Mouse (Mus musculus): Measurements from ENCODE around the gene Heyl. TPM values are rescaled to one million over a fixed set of nuclear protein-coding genes. Genes with fewer than 3 reads are reported as not detected.

Gene Heyl
- polyA plus RNA-seq (2015; fragmentation: Nextera tagmentation; extraction: Ambion mirVana): 5.5 and 6.6 TPM in 2 replicates

- Histone ChIP-seq H3K27me3 (peaks cover 52% of the 10 kb centered on the region), H3K9me3 (no peaks in the 10 kb centered on the region), H3K36me3 (no peaks in the 10 kb centered on the region), H3K4me3 (replicated peaks) (peak within 1 kb of the TSS; percentile 40), H3K4me2 (replicated peaks) (peak within 1 kb of the TSS; percentile 68), H3K9ac (replicated peaks) (peak within 1 kb of the TSS; percentile 55; the same call in 1 of the 2 replicates), H3K27ac (no peak within 1 kb of the TSS), H3K4me1 (replicated peaks) (peaks cover 7% of the 10 kb centered on the region)
- ATAC-seq: peak; percentile 63
- 3% methylated on average over 52 of the region's 52 CpGs for WGBS
Measured at GRCm38 (mm10) chr4:123233492-123234084, at the start of gene Heyl. TSS of gene Heyl (plus strand) at chr4:123233556.

DNA sequence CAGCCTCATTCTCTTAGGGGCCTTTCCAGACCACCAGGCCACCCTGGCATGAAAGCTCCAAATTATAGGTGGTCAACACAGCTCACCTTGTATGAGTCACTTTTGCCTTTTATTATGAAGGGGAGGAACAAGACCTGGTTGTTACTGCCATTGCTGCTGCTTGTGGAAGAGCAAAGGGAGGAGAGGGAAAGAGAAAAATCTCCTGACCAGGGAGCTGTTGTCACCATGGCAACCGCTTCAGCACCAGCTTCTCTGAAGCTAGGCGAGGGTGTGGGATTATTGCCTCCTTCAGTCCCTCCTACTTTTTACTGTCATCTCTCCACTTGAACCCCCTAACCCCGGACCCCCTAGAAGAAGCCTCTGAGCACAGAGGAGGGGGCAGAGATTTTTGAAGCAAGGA is 48.5 kb upstream of the Heyl start:
- Histone ChIP-seq H3K4me2 (replicated peaks) (peak overlapping the region; percentile 62), H3K27me3 (peaks cover 69% of the 10 kb centered on the region)
- 28% methylated on average over 3 of the region's 3 CpGs for WGBS

GRCm38 (mm10) chr4:123192336-123192735 is 41.0 kb upstream of the Heyl start:
- no peak overlapping the region for H3K9ac ChIP-seq (replicated peaks)
- no peaks in the 10 kb centered on the region for H3K4me1 ChIP-seq (replicated peaks)
- peaks cover 35% of the 10 kb centered on the region for H3K27me3 ChIP-seq
- no peaks in the 10 kb centered on the region for H3K9me3 ChIP-seq
- no peak for ATAC-seq
- H3K27ac ChIP-seq: no peak overlapping the region
- H3K36me3 ChIP-seq: no peaks in the 10 kb centered on the region
- 91% methylated on average over 11 of the region's 11 CpGs for whole genome bisulfite sequencing
- no peak overlapping the region for H3K4me2 ChIP-seq (replicated peaks)
- H3K4me3 ChIP-seq (replicated peaks): no peak overlapping the region

More for the DNA sequence above, 48.5 kb upstream of the Heyl start:
- ATAC-seq: no peak
- Histone ChIP-seq H3K9ac (replicated peaks) (no peak overlapping the region), H3K4me1 (replicated peaks) (peaks cover 33% of the 10 kb centered on the region), H3K9me3 (no peaks in the 10 kb centered on the region), H3K4me3 (replicated peaks) (peak overlapping the region; percentile 47; the same call in 1 of the 2 replicates), H3K36me3 (no peaks in the 10 kb centered on the region), H3K27ac (no peak overlapping the region)

GRCm38 (mm10) chr4:123193791-123194190 is 39.6 kb upstream of the Heyl start:
- Histone ChIP-seq H3K27ac (no peak overlapping the region), H3K4me2 (replicated peaks) (no peak overlapping the region), H3K4me3 (replicated peaks) (no peak overlapping the region), H3K27me3 (peaks cover 45% of the 10 kb centered on the region), H3K4me1 (replicated peaks) (no peaks in the 10 kb centered on the region), H3K36me3 (no peaks in the 10 kb centered on the region), H3K9ac (replicated peaks) (no peak overlapping the region), H3K9me3 (no peaks in the 10 kb centered on the region)
- no peak for ATAC-seq
- WGBS: 89% methylated on average over 11 of the region's 11 CpGs

DNA sequence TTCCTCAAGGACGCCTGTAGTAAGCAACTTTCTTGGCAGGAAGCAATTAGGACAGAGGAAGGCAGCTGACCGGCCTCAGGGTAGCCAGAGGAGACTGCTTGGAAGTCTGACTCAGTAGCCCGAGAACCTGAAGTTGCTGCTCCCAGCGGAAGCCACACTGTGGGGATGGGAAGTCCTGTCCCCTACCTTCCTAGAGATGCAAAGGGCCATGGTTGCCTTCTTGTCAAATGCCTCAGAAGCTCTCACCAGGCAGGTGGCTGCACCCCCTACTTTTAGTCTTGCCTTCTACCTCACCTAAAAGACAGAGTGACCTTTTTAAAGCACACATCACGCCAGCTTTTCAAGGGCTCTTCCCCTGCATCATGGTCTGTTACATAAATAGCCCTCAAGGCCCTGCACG is 36.7 kb upstream of the Heyl start:
- no peak for ATAC-seq
- H3K9me3 ChIP-seq: no peaks in the 10 kb centered on the region
- H3K36me3 ChIP-seq: no peaks in the 10 kb centered on the region
- no peak overlapping the region for H3K4me2 ChIP-seq (replicated peaks)
- 76% methylated on average over 6 of the region's 6 CpGs for WGBS
- H3K4me3 ChIP-seq (replicated peaks): no peak overlapping the region
- H3K9ac ChIP-seq (replicated peaks): no peak overlapping the region
- peaks cover 10% of the 10 kb centered on the region for H3K4me1 ChIP-seq (replicated peaks)
- H3K27me3 ChIP-seq: peaks cover 59% of the 10 kb centered on the region
- H3K27ac ChIP-seq: no peak overlapping the region

DNA sequence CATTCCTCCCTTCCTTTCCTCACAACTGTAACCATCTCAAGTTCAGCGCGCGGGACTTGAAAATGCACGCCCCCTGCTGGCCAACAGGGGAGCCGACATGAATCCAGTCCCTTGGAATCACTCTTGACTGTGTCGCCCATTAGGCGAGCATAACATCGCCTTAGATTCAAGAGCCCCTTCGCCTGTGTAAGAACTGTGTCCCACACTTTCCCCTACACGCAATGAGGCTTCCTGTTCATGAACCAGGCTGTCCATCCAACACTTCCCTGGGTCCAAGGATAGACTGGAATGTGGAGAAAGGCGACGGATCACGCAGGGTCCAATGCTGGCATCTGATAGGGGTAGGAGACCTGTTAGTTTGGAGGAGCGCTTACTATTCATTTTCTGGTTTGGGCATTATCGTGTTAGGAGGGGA is 32.6 kb upstream of the Heyl start:
- H3K4me2 ChIP-seq (replicated peaks): peak overlapping the region; percentile 79
- peaks cover 15% of the 10 kb centered on the region for H3K4me1 ChIP-seq (replicated peaks)

GRCm38 (mm10) chr4:123201186-123202093 is 31.9 kb upstream of the Heyl start, which contains the start of gene Nt5c1a:
TSS of gene Nt5c1a (plus strand) at chr4:123201504.
- peak within 1 kb of the TSS; percentile 61 for H3K9ac ChIP-seq (replicated peaks)
- no peaks in the 10 kb centered on the region for H3K36me3 ChIP-seq
- ATAC-seq: peak; percentile 59
- peaks cover 56% of the 10 kb centered on the region for H3K27me3 ChIP-seq
- H3K4me3 ChIP-seq (replicated peaks): peak within 1 kb of the TSS; percentile 45
- peak within 1 kb of the TSS; percentile 79 for H3K4me2 ChIP-seq (replicated peaks)
- 1% methylated on average over 58 of the region's 58 CpGs for WGBS
- H3K4me1 ChIP-seq (replicated peaks): peaks cover 15% of the 10 kb centered on the region
- no peaks in the 10 kb centered on the region for H3K9me3 ChIP-seq
- H3K27ac ChIP-seq: no peak within 1 kb of the TSS

More for the DNA sequence above, 32.6 kb upstream of the Heyl start:
- H3K9me3 ChIP-seq: no peaks in the 10 kb centered on the region
- H3K27ac ChIP-seq: no peak overlapping the region
- 1% methylated on average over 15 of the region's 15 CpGs for WGBS
- H3K4me3 ChIP-seq (replicated peaks): peak overlapping the region; percentile 45
- H3K36me3 ChIP-seq: no peaks in the 10 kb centered on the region
- peak overlapping the region; percentile 61 for H3K9ac ChIP-seq (replicated peaks)
- ATAC-seq: peak; percentile 70
- peaks cover 56% of the 10 kb centered on the region for H3K27me3 ChIP-seq

DNA sequence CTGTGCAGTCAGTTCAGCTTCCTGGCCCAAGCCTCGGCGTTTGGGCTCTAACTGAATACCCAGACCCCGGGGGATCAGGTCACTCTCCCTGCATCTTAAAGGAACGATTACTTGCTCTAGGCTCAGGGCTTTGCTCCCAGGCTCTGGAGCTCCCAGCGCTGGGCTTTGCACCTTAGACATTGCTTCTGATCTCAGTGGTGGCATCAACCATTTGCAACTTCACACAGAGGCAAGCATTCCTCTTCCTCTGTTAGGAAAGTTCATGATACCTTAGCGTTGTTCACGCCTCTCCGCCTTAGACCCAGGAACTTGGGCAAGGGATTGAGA is 31.3 kb upstream of the Heyl start:
- 8% methylated on average over 8 of the region's 8 CpGs for WGBS
- H3K36me3 ChIP-seq: no peaks in the 10 kb centered on the region
- H3K4me3 ChIP-seq (replicated peaks): peak overlapping the region; percentile 45; the same call in 1 of the 2 replicates
- H3K4me2 ChIP-seq (replicated peaks): peak overlapping the region; percentile 79
- no peaks in the 10 kb centered on the region for H3K9me3 ChIP-seq
- no peak overlapping the region for H3K27ac ChIP-seq
- ATAC-seq: no peak
- H3K27me3 ChIP-seq: peaks cover 62% of the 10 kb centered on the region
- no peak overlapping the region; the same call in 1 of the 2 replicates for H3K9ac ChIP-seq (replicated peaks)
- H3K4me1 ChIP-seq (replicated peaks): peaks cover 15% of the 10 kb centered on the region

GRCm38 (mm10) chr4:123207337-123207736 is 26.0 kb upstream of the Heyl start:
- WGBS: 79% methylated on average over 5 of the region's 5 CpGs
- H3K36me3 ChIP-seq: no peaks in the 10 kb centered on the region
- H3K4me2 ChIP-seq (replicated peaks): no peak overlapping the region
- H3K27me3 ChIP-seq: peaks cover 32% of the 10 kb centered on the region
- H3K9me3 ChIP-seq: no peaks in the 10 kb centered on the region
- peaks cover 2% of the 10 kb centered on the region for H3K4me1 ChIP-seq (replicated peaks)
- H3K9ac ChIP-seq (replicated peaks): no peak overlapping the region
- H3K4me3 ChIP-seq (replicated peaks): no peak overlapping the region
- ATAC-seq: no peak
- H3K27ac ChIP-seq: no peak overlapping the region

GRCm38 (mm10) chr4:123210996-123211395 is 22.4 kb upstream of the Heyl start:
- 54% methylated on average over 8 of the region's 8 CpGs for WGBS
- Histone ChIP-seq H3K9me3 (no peaks in the 10 kb centered on the region), H3K4me3 (replicated peaks) (no peak overlapping the region), H3K27ac (no peak overlapping the region), H3K36me3 (no peaks in the 10 kb centered on the region), H3K4me2 (replicated peaks) (no peak overlapping the region), H3K4me1 (replicated peaks) (peaks cover 17% of the 10 kb centered on the region), H3K9ac (replicated peaks) (no peak overlapping the region), H3K27me3 (peaks cover 23% of the 10 kb centered on the region)
- no peak for ATAC-seq

DNA sequence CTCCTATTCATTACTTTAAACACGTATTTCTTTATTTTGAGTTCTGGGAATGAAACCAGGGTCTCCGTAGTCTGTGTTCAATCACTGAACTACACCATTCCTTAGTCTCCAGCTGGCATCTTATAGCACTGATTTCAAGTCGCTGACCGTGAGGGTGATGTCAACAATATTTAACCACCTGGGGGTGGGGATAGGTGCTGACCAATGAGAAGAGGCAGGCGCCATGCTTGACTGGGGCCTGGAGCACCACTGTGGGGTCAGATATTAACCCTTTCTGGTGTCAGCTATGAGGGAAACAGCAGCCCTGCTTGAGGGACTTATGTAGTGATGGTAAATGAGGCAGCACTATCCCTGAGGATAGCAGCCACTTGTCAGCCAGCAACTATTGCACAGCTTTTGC is 21.9 kb upstream of the Heyl start:
- 67% methylated on average over 5 of the region's 5 CpGs for WGBS

DNA sequence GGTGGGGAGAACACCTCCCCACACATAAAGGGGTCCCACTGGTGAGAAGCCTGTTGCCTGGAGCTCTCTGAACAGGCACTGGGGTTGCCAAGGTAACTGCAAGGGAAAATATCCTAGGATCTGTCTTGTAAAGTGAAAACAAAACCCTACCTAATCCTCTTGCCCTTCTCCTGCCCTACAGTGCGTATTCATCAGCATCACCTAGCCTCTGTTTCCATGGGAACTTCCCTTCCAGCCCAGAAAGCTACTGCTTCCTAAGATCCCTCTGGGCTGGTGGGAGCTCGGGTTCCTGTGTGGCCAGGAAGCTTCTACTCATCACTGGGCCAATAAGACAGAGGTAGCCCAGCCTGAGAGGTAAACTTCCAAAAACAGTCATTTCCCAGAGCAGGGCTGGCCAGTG is 21.0 kb upstream of the Heyl start:
- Histone ChIP-seq H3K27me3 (peaks cover 14% of the 10 kb centered on the region), H3K9ac (replicated peaks) (no peak overlapping the region), H3K4me3 (replicated peaks) (no peak overlapping the region), H3K36me3 (no peaks in the 10 kb centered on the region), H3K27ac (no peak overlapping the region), H3K9me3 (no peaks in the 10 kb centered on the region), H3K4me1 (replicated peaks) (peaks cover 17% of the 10 kb centered on the region), H3K4me2 (replicated peaks) (no peak overlapping the region)
- WGBS: 3% methylated on average over 2 of the region's 2 CpGs
- no peak for ATAC-seq

More for the DNA sequence above, 21.9 kb upstream of the Heyl start:
- Histone ChIP-seq H3K4me3 (replicated peaks) (no peak overlapping the region), H3K4me2 (replicated peaks) (no peak overlapping the region), H3K9me3 (no peaks in the 10 kb centered on the region), H3K4me1 (replicated peaks) (peaks cover 17% of the 10 kb centered on the region), H3K27me3 (peaks cover 23% of the 10 kb centered on the region), H3K27ac (no peak overlapping the region), H3K36me3 (no peaks in the 10 kb centered on the region), H3K9ac (replicated peaks) (no peak overlapping the region)
- ATAC-seq: no peak
